Mouse (Mus musculus): ENCODE measurements around the gene Itprid2. TPM values are rescaled to one million over a fixed set of nuclear protein-coding genes. Genes with fewer than 3 reads are reported as not detected.
"Not testable (repeated sequence)": the region's sequence is repeated elsewhere in the genome, so short reads cannot be mapped to it uniquely, and the experiment has no call there.

Itprid2 gene
- 17.0 and 22.8 TPM in 2 replicates for polyA plus RNA-seq (2012; rRNA removed)

- Histone ChIP-seq H3K27ac (ENCODE audit: insufficient read depth, low read depth, low read length) (peak within 1 kb of the TSS; percentile 97), H3K4me1 (ENCODE audit: control insufficient read depth, insufficient read depth, low read length) (peaks cover 14% of the 10 kb centered on the region), H3K27me3 (replicated peaks; ENCODE audit: control insufficient read depth, insufficient read depth, low read length) (no peaks in the 10 kb centered on the region), H3K4me3 (ENCODE audit: insufficient read depth, low read depth, low read length) (peak within 1 kb of the TSS; percentile 98), H3K36me3 (ENCODE audit: control insufficient read depth, insufficient read depth, low read length) (peaks cover 4% of the 10 kb centered on the region)
- 2% methylated on average over 40 of the region's 46 CpGs for WGBS
- TF ChIP-seq CTCF (conservative IDR thresholded peaks at IDR 0.05; ENCODE audit: insufficient read depth, insufficient read length, low read depth, low read length) (no peak), POLR2A (IDR thresholded peaks at IDR 0.05; ENCODE audit: low read depth, low read length) (no peak)
- peak; percentile 99 for DNase-seq
Measured at GRCm38 (mm10) chr2:79634528-79635400, at the start of gene Itprid2. Gene Itprid2, plus strand, starts transcription at chr2:79635352.

- no peak for DNase-seq
- H3K4me3 ChIP-seq (ENCODE audit: insufficient read depth, low read depth, low read length) = no peak overlapping the region
- H3K27me3 ChIP-seq (replicated peaks; ENCODE audit: control insufficient read depth, insufficient read depth, low read length) = no peaks in the 10 kb centered on the region
- no peaks in the 10 kb centered on the region for H3K4me1 ChIP-seq (ENCODE audit: control insufficient read depth, insufficient read depth, low read length)
- WGBS = 86% methylated on average over 2 of the region's 2 CpGs
- H3K27ac ChIP-seq (ENCODE audit: insufficient read depth, low read depth, low read length) = no peak overlapping the region
- TF ChIP-seq CTCF (conservative IDR thresholded peaks at IDR 0.05; ENCODE audit: insufficient read depth, insufficient read length, low read depth, low read length) = no peak
- TF ChIP-seq POLR2A (IDR thresholded peaks at IDR 0.05; ENCODE audit: low read depth, low read length) = no peak
- H3K36me3 ChIP-seq (ENCODE audit: control insufficient read depth, insufficient read depth, low read length) = no peaks in the 10 kb centered on the region
Measured at GRCm38 (mm10) chr2:79596177-79596576, 39.0 kb upstream of the Itprid2 start.

GRCm38 (mm10) chr2:79597090-79597489 is 38.1 kb upstream of the Itprid2 start:
- TF ChIP-seq CTCF (conservative IDR thresholded peaks at IDR 0.05; ENCODE audit: insufficient read depth, insufficient read length, low read depth, low read length) (no peak), POLR2A (IDR thresholded peaks at IDR 0.05; ENCODE audit: low read depth, low read length) (no peak)
- Histone ChIP-seq H3K27me3 (replicated peaks; ENCODE audit: control insufficient read depth, insufficient read depth, low read length) (no peaks in the 10 kb centered on the region), H3K4me3 (ENCODE audit: insufficient read depth, low read depth, low read length) (no peak overlapping the region), H3K27ac (ENCODE audit: insufficient read depth, low read depth, low read length) (no peak overlapping the region), H3K36me3 (ENCODE audit: control insufficient read depth, insufficient read depth, low read length) (no peaks in the 10 kb centered on the region), H3K4me1 (ENCODE audit: control insufficient read depth, insufficient read depth, low read length) (peaks cover 3% of the 10 kb centered on the region; the same call in 1 of the 2 replicates)
- no peak for DNase-seq

GRCm38 (mm10) chr2:79601109-79601508 is 34.0 kb upstream of the Itprid2 start:
- H3K27me3 ChIP-seq (replicated peaks; ENCODE audit: control insufficient read depth, insufficient read depth, low read length); H3K36me3 ChIP-seq (ENCODE audit: control insufficient read depth, insufficient read depth, low read length); DNase-seq; H3K4me1 ChIP-seq (ENCODE audit: control insufficient read depth, insufficient read depth, low read length); H3K4me3 ChIP-seq (ENCODE audit: insufficient read depth, low read depth, low read length): not testable (repeated sequence)
- 52% methylated on average over 2 of the region's 2 CpGs for WGBS
- peak overlapping the region; percentile 49 for H3K27ac ChIP-seq (ENCODE audit: insufficient read depth, low read depth, low read length)

- WGBS = 35% methylated on average over 4 of the region's 4 CpGs
- Histone ChIP-seq H3K36me3 (ENCODE audit: control insufficient read depth, insufficient read depth, low read length) (no peaks in the 10 kb centered on the region), H3K4me3 (ENCODE audit: insufficient read depth, low read depth, low read length) (no peak overlapping the region), H3K4me1 (ENCODE audit: control insufficient read depth, insufficient read depth, low read length) (peaks cover 3% of the 10 kb centered on the region; the same call in 1 of the 2 replicates), H3K27me3 (replicated peaks; ENCODE audit: control insufficient read depth, insufficient read depth, low read length) (no peaks in the 10 kb centered on the region), H3K27ac (ENCODE audit: insufficient read depth, low read depth, low read length) (peak overlapping the region; percentile 49)
- peak; percentile 47 for DNase-seq
- no peak for TF ChIP-seq CTCF (conservative IDR thresholded peaks at IDR 0.05; ENCODE audit: insufficient read depth, insufficient read length, low read depth, low read length)
- no peak for TF ChIP-seq POLR2A (IDR thresholded peaks at IDR 0.05; ENCODE audit: low read depth, low read length)
Measured at GRCm38 (mm10) chr2:79601691-79602116, 33.4 kb upstream of the Itprid2 start.

GRCm38 (mm10) chr2:79602306-79602705 is 32.8 kb upstream of the Itprid2 start:
- WGBS = 48% methylated on average over 6 of the region's 6 CpGs
- Histone ChIP-seq H3K27ac (ENCODE audit: insufficient read depth, low read depth, low read length) (peak overlapping the region; percentile 49), H3K27me3 (replicated peaks; ENCODE audit: control insufficient read depth, insufficient read depth, low read length) (no peaks in the 10 kb centered on the region), H3K36me3 (ENCODE audit: control insufficient read depth, insufficient read depth, low read length) (no peaks in the 10 kb centered on the region), H3K4me1 (ENCODE audit: control insufficient read depth, insufficient read depth, low read length) (peaks cover 3% of the 10 kb centered on the region; the same call in 1 of the 2 replicates), H3K4me3 (ENCODE audit: insufficient read depth, low read depth, low read length) (no peak overlapping the region)
- TF ChIP-seq CTCF (conservative IDR thresholded peaks at IDR 0.05; ENCODE audit: insufficient read depth, insufficient read length, low read depth, low read length) (no peak), POLR2A (IDR thresholded peaks at IDR 0.05; ENCODE audit: low read depth, low read length) (no peak)
- peak; percentile 35 for DNase-seq

GRCm38 (mm10) chr2:79603363-79603762 is 31.8 kb upstream of the Itprid2 start:
- no peak overlapping the region for H3K27ac ChIP-seq (ENCODE audit: insufficient read depth, low read depth, low read length)
- WGBS = 92% methylated on average over 4 of the region's 4 CpGs
- peaks cover 3% of the 10 kb centered on the region; the same call in 1 of the 2 replicates for H3K4me1 ChIP-seq (ENCODE audit: control insufficient read depth, insufficient read depth, low read length)
- TF ChIP-seq POLR2A (IDR thresholded peaks at IDR 0.05; ENCODE audit: low read depth, low read length) = no peak
- no peak for TF ChIP-seq CTCF (conservative IDR thresholded peaks at IDR 0.05; ENCODE audit: insufficient read depth, insufficient read length, low read depth, low read length)
- no peaks in the 10 kb centered on the region for H3K36me3 ChIP-seq (ENCODE audit: control insufficient read depth, insufficient read depth, low read length)
- H3K4me3 ChIP-seq (ENCODE audit: insufficient read depth, low read depth, low read length) = no peak overlapping the region
- no peak for DNase-seq
- H3K27me3 ChIP-seq (replicated peaks; ENCODE audit: control insufficient read depth, insufficient read depth, low read length) = no peaks in the 10 kb centered on the region

Data from kidney, adult 2 months (tissue).